Mouse (Mus musculus): ENCODE data around the gene Frmpd1. TPM values are rescaled to one million over a fixed set of nuclear protein-coding genes. Genes with fewer than 3 reads are reported as not detected.

Frmpd1 gene
- polyA plus RNA-seq, 1 experiment from 2014 or later: 1.00 TPM

DNA sequence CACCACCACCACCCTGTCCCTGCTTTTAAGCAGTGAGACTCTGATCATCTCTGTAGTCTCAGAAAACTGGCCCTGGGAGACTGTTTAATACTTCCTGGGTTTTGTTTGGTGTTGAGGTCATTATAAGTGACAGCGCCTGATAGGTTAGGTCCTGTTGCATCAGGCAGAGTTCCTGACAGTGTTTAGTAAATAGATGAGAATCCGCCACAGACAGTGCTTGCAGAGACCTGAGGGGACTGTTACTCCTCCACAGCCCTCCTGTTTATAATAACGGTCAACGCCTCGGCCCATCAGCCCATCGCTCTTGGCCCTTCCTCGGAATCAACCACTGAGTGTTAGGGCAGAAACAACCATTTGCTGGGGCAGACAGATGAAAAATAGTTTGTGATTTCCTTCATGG, 57.5 kb downstream of the Frmpd1 start:
- no peak overlapping the region for H3K4me2 ChIP-seq
- no peaks in the 10 kb centered on the region for H3K4me1 ChIP-seq
- H3K27ac ChIP-seq: no peak overlapping the region
- no peaks in the 10 kb centered on the region for H3K9me3 ChIP-seq
- H3K4me3 ChIP-seq (replicated peaks): no peak overlapping the region
- H3K27me3 ChIP-seq: 0 out of 2 replicates have a peak, but pooled peaks cover 3% of the 10 kb centered on the region
- no peak overlapping the region for H3K9ac ChIP-seq
- ATAC-seq (ENCODE audit: low FRiP score): no peak
- 89% methylated on average over 7 of the region's 7 CpGs for WGBS
- H3K36me3 ChIP-seq (replicated peaks): no peaks in the 10 kb centered on the region

DNA sequence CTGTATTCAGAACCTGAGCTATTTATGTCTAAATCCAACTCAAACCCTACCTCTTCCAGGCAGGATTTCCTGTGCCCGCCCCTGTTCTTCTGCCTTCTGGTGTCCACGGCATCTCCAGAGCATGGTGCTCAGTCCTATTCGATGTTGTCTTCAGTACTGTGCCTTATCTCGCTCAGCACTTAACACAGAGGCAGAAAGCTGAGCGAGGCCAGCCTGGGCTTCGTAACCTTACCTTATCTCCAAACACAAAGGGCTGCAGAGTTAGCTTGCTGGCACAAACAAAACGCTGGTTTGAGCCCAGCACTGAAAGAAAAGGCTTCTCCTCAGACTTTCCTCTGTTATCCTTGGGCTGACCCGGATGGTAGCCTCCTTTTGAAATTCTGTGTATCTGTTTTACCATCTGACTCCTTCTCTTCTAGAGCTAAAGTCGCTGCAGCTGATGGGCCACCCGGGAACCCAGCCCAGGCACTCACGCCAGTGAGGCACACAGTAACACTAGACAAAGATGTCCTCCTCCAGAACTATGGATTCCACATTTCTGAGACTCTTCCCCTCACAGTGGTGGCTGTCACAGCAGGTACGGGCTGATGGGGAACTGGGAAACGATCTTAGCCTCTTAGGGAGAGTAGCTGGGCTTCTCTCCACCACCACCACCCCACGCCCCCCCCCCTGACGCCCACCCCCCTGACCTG, 58.7 kb downstream of the Frmpd1 start:
- H3K27ac ChIP-seq: no peak overlapping the region

DNA sequence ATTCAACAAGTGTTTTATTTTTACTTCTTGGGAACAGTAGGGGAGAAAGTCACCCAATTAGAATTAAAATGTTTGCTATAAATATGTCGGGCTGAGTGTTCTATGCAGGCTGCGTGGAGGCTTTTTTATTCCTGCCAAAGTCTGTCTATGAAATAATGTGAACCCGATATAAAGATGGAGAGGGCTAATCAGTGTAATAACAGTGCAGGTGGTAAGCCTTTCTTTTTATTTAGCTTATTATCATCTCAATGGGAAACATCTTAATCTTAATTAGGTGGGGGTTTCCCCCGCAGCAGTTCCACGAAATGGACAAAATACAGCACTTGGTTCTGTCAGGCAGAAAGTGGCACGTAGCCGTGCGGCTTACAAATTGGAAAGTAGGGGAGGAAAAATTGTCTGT, 66.6 kb downstream of the Frmpd1 start:
- H3K36me3 ChIP-seq (replicated peaks): no peaks in the 10 kb centered on the region
- no peak for ATAC-seq (ENCODE audit: low FRiP score)

More for the DNA sequence above, 58.7 kb downstream of the Frmpd1 start:
- no peaks in the 10 kb centered on the region for H3K4me1 ChIP-seq
- H3K4me3 ChIP-seq (replicated peaks): no peak overlapping the region
- H3K9me3 ChIP-seq: no peaks in the 10 kb centered on the region
- ATAC-seq (ENCODE audit: low FRiP score): no peak
- 0 out of 2 replicates have a peak, but pooled peaks cover 4% of the 10 kb centered on the region for H3K27me3 ChIP-seq
- WGBS: 62% methylated on average over 15 of the region's 15 CpGs
- H3K9ac ChIP-seq: no peak overlapping the region
- no peak overlapping the region for H3K4me2 ChIP-seq
- no peaks in the 10 kb centered on the region for H3K36me3 ChIP-seq (replicated peaks)

DNA sequence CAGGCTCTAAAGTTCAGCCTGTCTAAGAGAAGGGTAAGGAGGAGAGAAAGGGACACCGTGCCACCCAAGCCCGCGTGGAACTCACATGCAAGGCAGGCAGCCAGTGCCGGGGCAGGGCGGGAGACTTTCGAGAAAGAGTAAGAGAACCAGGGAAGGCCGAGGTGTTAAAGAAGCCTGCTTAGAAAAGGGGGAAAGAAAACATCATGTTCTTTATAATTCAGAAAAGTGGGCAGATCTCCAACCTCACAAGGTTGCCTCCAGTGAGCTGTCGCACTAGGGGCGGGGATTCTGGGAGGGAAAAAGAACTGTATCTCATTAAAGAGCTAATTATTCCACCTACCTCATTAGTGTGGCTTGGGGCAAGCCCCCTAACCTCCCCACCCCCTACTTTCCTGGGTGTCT, 68.2 kb downstream of the Frmpd1 start:
- Histone ChIP-seq H3K4me3 (replicated peaks) (no peak overlapping the region), H3K4me2 (0 out of 2 replicates have a peak overlapping the region, but pooled peaks have one; percentile 2), H3K9ac (no peak overlapping the region), H3K36me3 (replicated peaks) (no peaks in the 10 kb centered on the region), H3K27ac (no peak overlapping the region), H3K4me1 (peaks cover 39% of the 10 kb centered on the region), H3K27me3 (peaks cover 18% of the 10 kb centered on the region), H3K9me3 (no peaks in the 10 kb centered on the region)
- WGBS: 32% methylated on average over 9 of the region's 9 CpGs
- peak; percentile 77; the same call in 1 of the 2 replicates for ATAC-seq (ENCODE audit: low FRiP score)

More for the DNA sequence above, 66.6 kb downstream of the Frmpd1 start:
- Histone ChIP-seq H3K9me3 (no peaks in the 10 kb centered on the region), H3K4me1 (peaks cover 39% of the 10 kb centered on the region), H3K27ac (no peak overlapping the region), H3K27me3 (peaks cover 18% of the 10 kb centered on the region), H3K4me2 (no peak overlapping the region), H3K4me3 (replicated peaks) (no peak overlapping the region), H3K9ac (no peak overlapping the region)
- 20% methylated on average over 8 of the region's 8 CpGs for WGBS

DNA sequence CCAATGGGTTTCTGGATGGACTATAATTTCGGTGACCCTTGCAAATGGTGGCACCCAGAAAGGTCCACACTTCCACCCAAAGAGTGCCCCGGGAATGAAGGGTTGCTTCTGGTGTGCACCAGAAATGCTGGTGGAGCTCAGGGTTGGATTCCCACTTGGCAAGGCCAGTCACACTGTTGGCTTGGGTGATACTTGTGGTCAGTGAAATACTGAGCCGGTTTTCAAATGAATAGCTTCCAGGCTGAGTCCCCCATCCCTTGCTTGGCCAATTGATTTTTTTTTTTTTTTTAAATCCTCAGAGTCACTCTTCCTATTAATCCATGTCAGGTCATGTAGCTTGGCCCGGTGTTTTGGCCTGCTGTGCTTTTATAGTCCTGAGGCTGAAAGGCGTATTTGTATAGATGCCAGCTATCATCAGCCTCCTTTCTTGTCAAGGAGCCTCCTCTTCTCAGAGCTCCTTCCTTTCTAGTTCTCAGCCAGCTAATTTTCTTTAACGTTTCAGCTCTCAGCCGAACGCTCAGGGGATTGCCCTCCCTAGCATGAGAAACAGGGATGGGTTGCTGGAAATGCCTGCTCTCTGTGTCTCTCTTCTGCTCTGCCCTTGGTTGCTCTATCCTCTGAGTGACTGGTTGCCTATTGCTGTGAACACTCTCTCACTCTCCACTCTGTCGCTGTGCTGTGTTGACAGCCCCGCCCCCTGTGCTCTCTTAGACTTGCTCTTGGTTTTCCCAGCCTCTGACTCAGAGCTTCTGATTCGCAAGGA, 69.3 kb downstream of the Frmpd1 start:
- 28% methylated on average over 11 of the region's 11 CpGs for WGBS
- Histone ChIP-seq H3K4me3 (replicated peaks) (no peak overlapping the region), H3K27me3 (peaks cover 11% of the 10 kb centered on the region), H3K4me2 (0 out of 2 replicates have a peak overlapping the region, but pooled peaks have one; percentile 19), H3K9me3 (no peaks in the 10 kb centered on the region), H3K9ac (no peak overlapping the region), H3K27ac (no peak overlapping the region), H3K36me3 (replicated peaks) (no peaks in the 10 kb centered on the region), H3K4me1 (peaks cover 39% of the 10 kb centered on the region)
- peak; percentile 71; the same call in 1 of the 2 replicates for ATAC-seq (ENCODE audit: low FRiP score)

DNA sequence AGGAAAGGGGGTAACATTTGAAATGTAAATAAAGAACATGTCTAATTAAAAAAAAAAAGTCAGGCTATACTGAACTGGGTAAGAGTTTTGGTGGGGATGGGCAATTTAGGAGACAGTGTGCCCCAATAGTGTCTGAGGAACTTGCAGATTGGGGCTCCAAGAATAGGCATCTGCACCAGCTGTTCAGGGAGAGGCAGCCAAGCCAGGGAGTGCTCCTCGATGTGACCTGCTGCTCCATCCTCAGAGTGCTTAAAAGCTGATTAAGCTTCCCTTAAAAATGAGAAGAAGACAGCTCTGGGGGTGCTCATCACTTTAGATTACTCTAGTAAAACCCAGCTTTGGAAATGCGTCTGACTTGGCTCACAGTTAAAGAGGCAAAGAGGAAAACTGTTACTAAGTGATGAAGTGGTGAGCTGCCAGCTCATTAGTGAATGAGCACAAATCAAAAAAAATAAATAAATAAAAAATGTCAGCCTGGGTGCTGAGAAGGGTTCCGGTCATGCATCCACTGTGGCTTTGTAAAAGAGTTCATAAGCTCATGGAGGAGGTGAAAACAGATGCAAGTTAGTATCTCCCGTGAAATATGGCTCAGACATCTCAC, 74.7 kb downstream of the Frmpd1 start:
- ATAC-seq (ENCODE audit: low FRiP score): no peak
- Histone ChIP-seq H3K27ac (no peak overlapping the region), H3K4me2 (no peak overlapping the region), H3K27me3 (peaks cover 5% of the 10 kb centered on the region; the same call in 1 of the 2 replicates), H3K36me3 (replicated peaks) (no peaks in the 10 kb centered on the region), H3K9me3 (no peaks in the 10 kb centered on the region), H3K4me1 (peaks cover 6% of the 10 kb centered on the region), H3K9ac (no peak overlapping the region), H3K4me3 (replicated peaks) (no peak overlapping the region)
- WGBS: 66% methylated on average over 4 of the region's 4 CpGs

DNA sequence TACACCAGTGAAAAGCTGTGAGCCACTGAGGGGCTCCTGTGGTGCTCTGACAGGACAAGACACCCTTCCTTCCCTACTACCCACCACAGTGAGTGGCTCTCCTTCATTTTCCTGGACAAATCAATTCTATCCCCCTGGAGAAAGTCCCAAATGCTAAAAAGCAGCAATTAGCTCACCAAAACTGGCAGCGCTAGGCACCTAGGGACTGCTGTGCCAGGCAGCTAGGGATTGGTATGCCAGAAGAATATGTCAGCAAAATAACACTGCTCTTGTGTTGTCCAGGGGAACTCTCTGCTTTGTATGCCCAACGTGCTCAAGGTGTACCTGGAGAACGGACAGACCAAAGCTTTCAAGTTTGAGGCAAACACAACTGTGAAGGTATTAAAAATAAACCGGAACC, 76.9 kb downstream of the Frmpd1 start:
- no peak overlapping the region for H3K4me3 ChIP-seq (replicated peaks)
- no peak overlapping the region for H3K9ac ChIP-seq
- no peaks in the 10 kb centered on the region for H3K27me3 ChIP-seq
- 91% methylated on average over 4 of the region's 4 CpGs for WGBS
- H3K27ac ChIP-seq: no peak overlapping the region
- H3K9me3 ChIP-seq: no peaks in the 10 kb centered on the region
- H3K4me1 ChIP-seq: no peaks in the 10 kb centered on the region; the same call in 1 of the 2 replicates
- no peaks in the 10 kb centered on the region for H3K36me3 ChIP-seq (replicated peaks)
- no peak for ATAC-seq (ENCODE audit: low FRiP score)
- no peak overlapping the region for H3K4me2 ChIP-seq

DNA sequence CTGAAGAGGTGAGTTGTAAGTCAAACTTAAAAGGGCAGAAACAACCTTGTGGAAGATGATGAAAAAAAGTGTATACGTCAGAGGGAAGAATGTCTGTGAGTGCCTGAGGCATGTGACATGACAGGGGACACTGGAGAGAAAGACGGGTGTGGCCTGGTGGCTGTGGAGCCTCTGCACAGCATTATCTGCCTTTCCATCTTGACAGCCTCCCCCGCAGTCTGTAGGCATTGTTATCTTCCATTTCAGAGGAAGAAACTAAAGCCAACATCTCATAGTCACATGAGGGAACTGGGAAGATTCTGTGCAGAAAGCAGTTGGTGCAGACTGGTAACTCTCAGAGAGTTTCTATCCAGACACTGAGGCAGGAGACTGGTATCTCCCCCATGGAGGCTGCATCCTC, 83.2 kb downstream of the Frmpd1 start:
- Histone ChIP-seq H3K4me2 (no peak overlapping the region), H3K9ac (no peak overlapping the region), H3K27me3 (no peaks in the 10 kb centered on the region), H3K36me3 (replicated peaks) (no peaks in the 10 kb centered on the region), H3K4me3 (replicated peaks) (no peak overlapping the region), H3K4me1 (peaks cover 7% of the 10 kb centered on the region; the same call in 1 of the 2 replicates), H3K27ac (no peak overlapping the region), H3K9me3 (no peaks in the 10 kb centered on the region)
- WGBS: 93% methylated on average over 3 of the region's 3 CpGs
- ATAC-seq (ENCODE audit: low FRiP score): no peak

DNA sequence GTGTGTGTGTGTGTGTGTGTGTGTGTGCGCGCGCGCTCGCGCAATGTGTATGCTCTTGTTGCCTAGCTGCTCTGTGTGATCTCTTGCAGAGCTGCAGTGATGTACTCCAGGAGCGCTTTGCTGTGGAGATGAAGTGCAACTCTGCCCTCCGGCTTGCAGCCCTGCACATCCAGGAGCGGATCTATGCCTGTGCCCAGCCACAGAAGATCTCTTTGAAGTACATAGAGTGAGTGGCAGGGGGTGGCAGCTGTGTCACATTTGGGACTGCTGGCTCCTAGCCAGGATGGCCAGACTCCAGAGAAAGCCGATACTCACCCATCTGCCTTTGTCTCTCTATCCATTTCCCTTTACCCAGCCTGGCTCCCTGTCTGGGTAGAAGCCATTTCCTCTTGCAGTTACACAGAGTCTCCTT, 86.4 kb downstream of the Frmpd1 start:
- 82% methylated on average over 10 of the region's 10 CpGs for WGBS
- Histone ChIP-seq H3K36me3 (replicated peaks) (no peaks in the 10 kb centered on the region), H3K4me1 (peaks cover 7% of the 10 kb centered on the region; the same call in 1 of the 2 replicates), H3K27me3 (no peaks in the 10 kb centered on the region), H3K9ac (no peak overlapping the region), H3K9me3 (no peaks in the 10 kb centered on the region), H3K4me3 (replicated peaks) (no peak overlapping the region), H3K27ac (no peak overlapping the region), H3K4me2 (no peak overlapping the region)
- ATAC-seq (ENCODE audit: low FRiP score): peak; percentile 58; the same call in 1 of the 2 replicates

DNA sequence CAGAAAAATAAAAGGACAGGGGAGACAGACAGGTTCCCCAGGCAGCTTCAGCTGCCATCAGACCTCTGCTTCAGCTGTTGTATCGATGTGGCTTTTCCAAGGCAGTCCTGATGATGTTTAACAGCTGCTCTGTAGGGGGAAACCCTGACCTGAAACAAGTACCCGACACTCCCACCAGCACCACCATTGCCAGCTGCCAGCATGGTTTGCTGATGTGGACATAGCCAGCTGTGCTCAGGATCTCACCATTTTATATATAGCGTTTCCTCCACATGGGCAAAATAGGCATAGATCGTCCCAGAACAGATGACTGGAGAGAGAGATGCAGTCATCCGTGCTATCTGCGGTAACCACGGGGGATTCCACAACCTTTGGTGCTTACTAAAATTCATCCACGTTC, 91.1 kb downstream of the Frmpd1 start:
- no peaks in the 10 kb centered on the region for H3K36me3 ChIP-seq (replicated peaks)
- 89% methylated on average over 8 of the region's 8 CpGs for WGBS
- no peak overlapping the region for H3K9ac ChIP-seq
- peaks cover 7% of the 10 kb centered on the region; the same call in 1 of the 2 replicates for H3K4me1 ChIP-seq
- H3K27me3 ChIP-seq: no peaks in the 10 kb centered on the region
- H3K9me3 ChIP-seq: no peaks in the 10 kb centered on the region
- no peak overlapping the region for H3K4me3 ChIP-seq (replicated peaks)
- H3K27ac ChIP-seq: no peak overlapping the region
- no peak for ATAC-seq (ENCODE audit: low FRiP score)
- no peak overlapping the region for H3K4me2 ChIP-seq

DNA sequence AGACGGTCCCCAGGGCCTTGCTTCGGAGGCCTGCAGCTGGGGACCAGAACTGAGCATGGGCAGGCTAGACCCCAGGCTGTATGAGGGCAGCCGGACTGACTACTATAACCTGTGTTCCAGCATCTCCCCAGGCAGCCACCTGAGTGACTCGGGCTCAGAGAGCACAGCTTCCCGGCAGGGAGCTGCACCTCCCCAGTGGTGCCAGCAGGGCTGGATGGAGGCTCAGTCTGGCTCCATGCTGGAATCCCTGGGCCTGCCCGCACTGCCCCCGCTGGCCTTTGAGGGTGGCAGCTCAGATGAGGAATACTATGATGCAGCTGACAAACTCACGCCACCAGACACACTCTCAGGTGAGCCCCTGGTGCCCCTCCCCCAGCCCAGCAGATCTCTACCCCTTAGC, 94.6 kb downstream of the Frmpd1 start:
- Histone ChIP-seq H3K4me1 (no peaks in the 10 kb centered on the region), H3K27ac (no peak overlapping the region), H3K27me3 (no peaks in the 10 kb centered on the region), H3K4me2 (no peak overlapping the region), H3K36me3 (replicated peaks) (no peaks in the 10 kb centered on the region), H3K9ac (no peak overlapping the region), H3K9me3 (no peaks in the 10 kb centered on the region), H3K4me3 (replicated peaks) (no peak overlapping the region)
- ATAC-seq (ENCODE audit: low FRiP score): no peak
- 63% methylated on average over 8 of the region's 8 CpGs for WGBS

DNA sequence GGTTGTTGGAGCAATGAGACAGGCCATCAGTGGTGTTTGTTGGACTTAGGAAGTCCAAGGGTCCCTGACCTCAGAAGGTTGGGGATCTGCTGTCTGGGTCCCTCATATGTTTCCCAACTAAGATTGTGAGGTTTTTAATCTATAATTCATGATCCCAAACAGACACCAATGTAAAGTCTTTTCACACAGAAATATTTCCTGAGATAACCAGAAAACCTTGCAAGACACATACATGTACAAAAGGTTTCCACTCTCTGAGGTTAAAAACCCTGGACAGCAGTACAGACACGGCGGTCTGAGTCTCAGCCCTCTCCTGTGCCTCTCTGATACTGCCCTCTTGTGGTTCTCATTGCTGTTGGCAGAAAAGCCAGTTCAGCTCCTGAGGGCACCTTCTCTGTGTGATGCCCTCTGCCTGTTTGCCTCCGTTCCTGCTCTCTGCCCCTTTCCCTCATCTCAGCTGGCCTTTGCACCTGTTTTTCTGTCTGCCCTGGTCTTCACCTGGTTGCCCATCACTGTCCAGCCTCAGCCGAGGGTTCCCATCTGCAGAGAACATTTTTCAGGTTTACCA, 95.4 kb downstream of the Frmpd1 start:
- Histone ChIP-seq H3K9ac (no peak overlapping the region), H3K27me3 (no peaks in the 10 kb centered on the region), H3K36me3 (replicated peaks) (no peaks in the 10 kb centered on the region), H3K9me3 (no peaks in the 10 kb centered on the region), H3K27ac (no peak overlapping the region), H3K4me3 (replicated peaks) (no peak overlapping the region), H3K4me2 (no peak overlapping the region), H3K4me1 (no peaks in the 10 kb centered on the region)
- peak; percentile 64; the same call in 1 of the 2 replicates for ATAC-seq (ENCODE audit: low FRiP score)
- WGBS: 18% methylated on average over 4 of the region's 4 CpGs

All from forebrain, embryonic 12.5 days (tissue).